Mouse (Mus musculus) ES-E14 (cell line): ENCODE measurements around the gene Cd47. TPM values are rescaled to one million over a fixed set of nuclear protein-coding genes. Genes with fewer than 3 reads are reported as not detected.

Experiments
- DNase-seq: peaks from one replicate; pipeline ENCODE4 v3.0.0-alpha.2; 2013; ENCODE audit warnings: low read depth, low spot score
- H3K27ac ChIP-seq: 2 replicates; pipeline ENCODE4 v1.5.1; 2012; ENCODE audit warnings: low read depth, mild to moderate bottlenecking, low read length, moderate library complexity, mixed read lengths; ENCODE audit not compliant: poor library complexity, insufficient read depth, severe bottlenecking
- H3K36me3 ChIP-seq: 2 replicates; pipeline ENCODE4 v1.6.1; 2012; ENCODE audit warnings: mild to moderate bottlenecking, low read length, moderate library complexity, mixed read lengths; ENCODE audit not compliant: control insufficient read depth, poor library complexity, insufficient read depth, severe bottlenecking
- H3K4me1 ChIP-seq, 2 experiments: fragments of 150-350 bp in 1 of 2; sonication (generic) in 1 of 2; 2 replicates each; pipeline ENCODE4 v1.6.1; 2012; ENCODE audit warnings: low read length in 2 of 2, mild to moderate bottlenecking in 1 of 2, mixed read lengths in 1 of 2; ENCODE audit not compliant: control insufficient read depth in 2 of 2, insufficient read depth in 2 of 2, poor library complexity in 1 of 2
- H3K4me3 ChIP-seq, 2 experiments: fragments of 150-350 bp in 1 of 2; sonication (generic) in 1 of 2; 2 replicates each; pipeline ENCODE4 v1.5.1; 2012; ENCODE audit warnings: low read length in 2 of 2, low read depth in 1 of 2, mild to moderate bottlenecking in 1 of 2, mixed read lengths in 1 of 2; ENCODE audit not compliant: insufficient read depth in 1 of 2, poor library complexity in 1 of 2, severe bottlenecking in 1 of 2
- H3K9ac ChIP-seq: 2 replicates; pipeline ENCODE4 v1.6.1; 2012; ENCODE audit warnings: low read depth, mild to moderate bottlenecking, low read length, mixed read lengths; ENCODE audit not compliant: poor library complexity, insufficient read depth, severe bottlenecking
- H3K9me3 ChIP-seq: fragments of 150-350 bp; sonication (generic); 2 replicates; pipeline ENCODE4 v1.6.1; 2012; ENCODE audit warnings: low read depth, mild to moderate bottlenecking, low read length; ENCODE audit not compliant: control insufficient read depth, insufficient read depth
- CHD2 ChIP-seq: IDR thresholded peaks from 2 replicates; pipeline ENCODE4 v1.6.1; 2014; ENCODE audit warnings: mild to moderate bottlenecking, low read depth, low read length, inconsistent platforms
- HCFC1 ChIP-seq: IDR thresholded peaks from 2 replicates; pipeline ENCODE4 v1.6.1; 2012; ENCODE audit warnings: low read length, inconsistent platforms, borderline replicate concordance; ENCODE audit not compliant: insufficient read depth
- MAFK ChIP-seq: IDR thresholded peaks from 2 replicates; pipeline ENCODE4 v1.6.1; 2014; ENCODE audit warnings: mild to moderate bottlenecking, low read depth, low read length, inconsistent platforms; ENCODE audit not compliant: insufficient read depth
- ZC3H11A ChIP-seq: IDR thresholded peaks from 2 replicates; pipeline ENCODE4 v1.6.1; 2012; ENCODE audit warnings: low read depth, mild to moderate bottlenecking, inconsistent platforms, low read length, borderline replicate concordance
- ZNF384 ChIP-seq: IDR thresholded peaks from 2 replicates; pipeline ENCODE4 v1.6.1; 2012; ENCODE audit warnings: low read depth, low read length, inconsistent platforms
- in situ Hi-C, 2 experiments: fragments of 600-800 bp; cut with MboI; formaldehyde crosslinking; loops; one replicate each; pipeline ENCODE4 v1.15.1; 2025; ENCODE audit warnings: low sequenced_read_pairs in 2 of 2, inconsistent platforms in 1 of 2; ENCODE audit not compliant: unreplicated experiment in 2 of 2
- total RNA-seq: library from RNA; depleted of rRNA; stranded (reverse); fragments of 300-350 nt; gene quantifications from 2 replicates; pipeline ENCODE4 v1.2.3, GENCODE M21; 2012

Cd47 gene
- total RNA-seq, 1 experiment, result 16.0 TPM

DNA sequence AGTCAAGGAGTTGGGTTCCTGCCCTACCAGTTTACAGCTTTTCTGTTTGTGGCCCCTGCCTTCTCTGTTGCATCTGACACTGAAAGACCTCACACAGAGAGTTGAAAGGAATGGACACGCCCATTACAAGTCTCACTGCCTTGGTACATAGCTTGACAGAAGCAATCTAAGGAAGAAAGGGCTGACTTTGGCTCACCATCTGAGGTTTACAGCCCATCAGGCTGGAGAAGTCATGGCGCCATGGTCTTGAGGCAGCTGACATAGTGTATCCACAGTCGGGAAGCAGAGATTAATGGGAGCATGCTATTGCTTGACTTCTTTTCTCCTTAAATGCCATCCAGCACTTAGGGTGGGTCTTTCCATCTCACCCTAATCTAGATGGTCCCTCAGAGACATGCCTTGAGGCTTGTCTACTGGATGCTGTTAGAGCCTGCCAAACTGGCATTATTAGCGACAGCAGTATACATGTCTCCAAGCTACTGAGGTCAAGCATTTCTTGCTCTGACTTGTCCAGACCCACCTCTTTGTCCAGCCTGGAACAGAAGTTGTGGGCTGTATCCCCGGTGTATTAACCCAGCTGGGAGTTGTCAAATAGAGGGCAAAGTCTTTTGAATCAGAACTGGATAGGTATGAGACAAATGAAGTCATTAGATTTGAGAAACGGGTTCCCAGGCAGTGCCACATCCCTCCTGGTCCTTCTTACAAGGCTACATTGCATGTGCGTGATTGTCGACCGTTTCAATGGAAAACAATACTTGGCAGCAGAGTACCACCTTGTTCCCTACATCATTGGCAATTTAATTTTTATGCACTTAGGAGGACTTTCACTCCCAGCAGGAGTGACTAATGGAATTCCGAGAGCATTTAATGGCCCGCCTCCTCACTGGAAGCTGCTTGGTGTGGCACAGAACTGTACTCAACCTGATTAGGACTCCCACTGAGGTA lies 115.5 kb downstream of the Cd47 start:
- H3K9me3 ChIP-seq, result no peaks in the 10 kb centered on the region
- no peak overlapping the region for H3K9ac ChIP-seq
- DNase-seq, result no peak
- in situ Hi-C loops, result no loop called here
- peaks cover 0 to 10% of the 10 kb centered on the region in 2 experiments; a peak in 1 of 4 replicates for H3K4me1 ChIP-seq
- no peak overlapping the region for H3K27ac ChIP-seq
- no peak overlapping the region for H3K4me3 ChIP-seq
- H3K36me3 ChIP-seq, result no peaks in the 10 kb centered on the region
- TF ChIP-seq MAFK, result no peak
- TF ChIP-seq ZNF384, result no peak
- no peak for TF ChIP-seq HCFC1
- TF ChIP-seq CHD2, result no peak
- TF ChIP-seq ZC3H11A, result no peak

DNA sequence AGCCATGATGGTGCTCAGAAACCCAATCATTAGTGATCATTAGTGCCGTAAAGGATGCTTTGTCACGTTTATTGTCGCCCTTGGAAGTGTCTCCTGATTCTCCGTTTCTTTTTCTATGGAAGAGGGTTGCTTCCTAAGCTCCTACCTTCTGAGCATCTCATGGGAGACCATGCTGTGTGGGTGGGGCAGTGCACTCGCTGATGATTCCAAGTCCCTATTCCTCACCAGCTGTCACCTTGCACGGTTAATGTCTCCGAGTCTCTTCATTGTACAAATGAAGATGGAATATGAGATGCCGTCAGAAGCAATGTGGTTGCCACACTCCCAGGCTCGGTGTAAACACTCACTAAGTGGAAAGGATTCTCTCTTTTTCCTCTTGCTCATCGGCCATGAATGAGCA lies 119.9 kb downstream of the Cd47 start:
- in situ Hi-C loops, result no loop called here

DNA sequence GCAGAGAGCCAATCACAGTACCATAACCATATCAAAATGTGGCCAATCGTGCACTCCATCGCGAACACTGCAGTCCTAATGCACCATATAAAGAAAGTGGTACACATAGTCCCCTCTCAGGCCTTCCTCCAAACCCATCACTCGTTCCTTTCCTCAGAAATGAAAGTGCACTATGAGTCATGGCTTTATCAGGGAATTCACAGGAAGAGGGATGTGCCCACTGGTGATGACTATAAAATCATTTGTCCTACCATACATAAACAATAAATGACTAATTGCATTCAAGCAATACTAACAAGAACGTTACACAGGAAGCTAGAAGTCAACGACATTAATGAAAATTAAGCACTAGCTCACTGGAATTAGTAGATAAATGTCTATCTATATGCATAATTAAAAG lies 121.3 kb downstream of the Cd47 start:
- Histone ChIP-seq H3K4me3 (no peak overlapping the region), H3K4me1 (no peaks in the 10 kb centered on the region), H3K9ac (no peak overlapping the region), H3K9me3 (no peaks in the 10 kb centered on the region), H3K27ac (no peak overlapping the region), H3K36me3 (no peaks in the 10 kb centered on the region)
- in situ Hi-C loops, result no loop called here
- TF ChIP-seq ZNF384, result no peak
- no peak for TF ChIP-seq CHD2
- no peak for TF ChIP-seq HCFC1
- TF ChIP-seq MAFK, result no peak
- TF ChIP-seq ZC3H11A, result no peak
- no peak for DNase-seq

More for the DNA sequence above, 119.9 kb downstream of the Cd47 start:
- Histone ChIP-seq H3K27ac (no peak overlapping the region), H3K4me1 (peaks cover 0 to 9% of the 10 kb centered on the region in 2 experiments; a peak in 1 of 4 replicates), H3K36me3 (no peaks in the 10 kb centered on the region), H3K4me3 (no peak overlapping the region), H3K9ac (no peak overlapping the region), H3K9me3 (no peaks in the 10 kb centered on the region)
- TF ChIP-seq HCFC1, result no peak
- TF ChIP-seq CHD2, result no peak
- no peak for TF ChIP-seq ZC3H11A
- TF ChIP-seq MAFK, result no peak
- no peak for TF ChIP-seq ZNF384
- no peak for DNase-seq

DNA sequence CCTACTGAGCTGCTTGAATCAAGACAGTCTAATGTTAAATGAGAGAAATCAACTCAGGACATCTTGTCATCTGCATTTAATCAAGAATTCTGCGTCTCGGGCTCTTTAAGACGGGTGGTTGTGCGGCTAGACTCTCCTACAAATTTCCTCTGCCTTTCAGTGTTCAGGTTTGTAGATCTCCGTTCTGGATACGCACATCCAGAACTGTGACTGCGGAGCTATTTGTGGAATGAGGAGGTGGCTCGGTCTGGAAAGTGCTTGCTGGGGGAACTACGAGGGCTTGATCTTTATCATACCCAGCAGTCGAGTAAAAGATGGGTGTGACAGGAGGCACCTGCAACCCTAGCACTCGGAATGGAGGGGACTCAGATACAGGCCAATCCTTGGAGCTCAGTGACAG lies 121.8 kb downstream of the Cd47 start:
- TF ChIP-seq CHD2 (no peak), MAFK (no peak), ZC3H11A (no peak), ZNF384 (no peak), HCFC1 (no peak)
- in situ Hi-C loops, result no loop called here
- DNase-seq, result no peak

More for the DNA sequence above, 121.8 kb downstream of the Cd47 start:
- Histone ChIP-seq H3K9ac (no peak overlapping the region), H3K4me3 (no peak overlapping the region), H3K36me3 (no peaks in the 10 kb centered on the region), H3K27ac (no peak overlapping the region), H3K9me3 (no peaks in the 10 kb centered on the region), H3K4me1 (no peaks in the 10 kb centered on the region)
